In the genomic region with DNA sequence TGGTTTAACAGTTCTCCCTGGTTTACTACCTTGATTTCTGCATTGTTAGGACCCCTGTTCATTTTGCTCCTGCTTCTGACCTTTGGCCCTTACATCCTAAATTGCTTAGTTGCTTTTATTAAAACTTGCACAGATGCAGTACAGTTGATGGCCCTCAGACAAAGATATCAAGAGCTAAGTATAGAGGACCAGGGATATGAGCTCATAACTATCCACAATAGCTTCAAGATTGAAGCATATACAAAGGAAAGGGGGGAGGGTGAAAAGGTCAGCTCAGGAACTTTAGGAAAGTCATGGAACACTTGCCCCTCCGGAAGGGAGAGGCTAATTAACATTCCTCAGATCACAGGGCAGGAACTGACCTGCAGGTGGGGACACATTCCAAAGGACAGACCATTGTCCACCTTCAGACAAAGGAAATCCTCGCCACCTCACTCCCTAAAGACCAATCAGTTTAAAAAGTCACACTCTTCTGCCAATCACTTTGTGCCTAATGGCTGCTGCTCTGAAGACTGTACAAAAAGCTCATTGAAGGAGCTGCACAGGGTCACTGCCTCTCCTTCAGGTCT, we compare ENCODE assay signal across 20 mouse cellular contexts.
DNase-seq lines count a peak whose midpoint lies in the region; ATAC-seq and TF ChIP-seq lines count a peak whose summit lies in the region.
"Had no signal": no experiment of that assay in that cellular context is flagged by ENCODE, and none has a peak within 500 bp of the region (broad histone marks: within the 10 kb centered on the region; RNA-seq: fewer than 3 reads in every experiment).

No protein-coding gene starts in this region.

- no peaks in the 10 kb centered on the region for H3K4me1 ChIP-seq in forebrain, embryonic 11.5 days (replicated peaks; ENCODE audit: control insufficient read depth, insufficient read depth, low read length)
- no peaks in the 10 kb centered on the region for H3K4me1 ChIP-seq in forebrain, embryonic 14.5 days (ENCODE audit: control insufficient read depth, insufficient read depth, low read length)
- H3K4me1 ChIP-seq in lung, embryonic 14.5 days (ENCODE audit: insufficient read depth), result no peaks in the 10 kb centered on the region
- no peaks in the 10 kb centered on the region for H3K4me1 ChIP-seq in lung, embryonic 16.5 days (replicated peaks; ENCODE audit: control insufficient read depth, insufficient read depth, low read length)
- H3K4me1 ChIP-seq: forebrain, embryonic 15.5 days; intestine, embryonic 15.5 days; stomach, embryonic 15.5 days had no signal

- H3K27ac ChIP-seq in forebrain, embryonic 11.5 days (ENCODE audit: low read depth, low read length), result no peak overlapping the region
- no peak overlapping the region for H3K27ac ChIP-seq in forebrain, embryonic 14.5 days (ENCODE audit: low read depth, low read length)
- no peak overlapping the region for H3K27ac ChIP-seq in lung, embryonic 14.5 days (ENCODE audit: low read depth)
- H3K27ac ChIP-seq in lung, embryonic 16.5 days (ENCODE audit: low read length), result no peak overlapping the region
- H3K27ac ChIP-seq: forebrain, embryonic 15.5 days; hindbrain, embryonic 14.5 days; intestine, embryonic 15.5 days; limb, embryonic 10.5 days; stomach, embryonic 15.5 days had no signal

- WGBS in forebrain, embryonic 11.5 days, result 15% methylated on average over 2 of the region's 2 CpGs
- WGBS in forebrain, embryonic 14.5 days, result 19% methylated on average over 2 of the region's 2 CpGs
- WGBS in lung, embryonic 14.5 days, result 18% methylated on average over 2 of the region's 2 CpGs
- WGBS in lung, embryonic 16.5 days, result 16% methylated on average over 2 of the region's 2 CpGs

- no peak overlapping the region for H3K4me2 ChIP-seq in forebrain, embryonic 11.5 days (ENCODE audit: low read depth, low read length, severe bottlenecking)
- no peak overlapping the region for H3K4me2 ChIP-seq in forebrain, embryonic 14.5 days (ENCODE audit: low read length)
- no peak overlapping the region for H3K4me2 ChIP-seq in lung, embryonic 14.5 days
- H3K4me2 ChIP-seq in lung, embryonic 16.5 days (ENCODE audit: low read depth, low read length), result no peak overlapping the region
- H3K4me2 ChIP-seq: forebrain, embryonic 15.5 days; hindbrain, embryonic 14.5 days; intestine, embryonic 15.5 days; liver, embryonic 11.5 days; stomach, embryonic 15.5 days had no signal

- H3K4me3 ChIP-seq in forebrain, embryonic 11.5 days (ENCODE audit: low read depth, low read length), result no peak overlapping the region
- H3K4me3 ChIP-seq in forebrain, embryonic 14.5 days (ENCODE audit: low read depth, low read length), result no peak overlapping the region
- no peak overlapping the region for H3K4me3 ChIP-seq in lung, embryonic 14.5 days (ENCODE audit: low read depth, low read length)
- no peak overlapping the region for H3K4me3 ChIP-seq in lung, embryonic 16.5 days (ENCODE audit: low read length)
- H3K4me3 ChIP-seq: forebrain, embryonic 15.5 days; intestine, embryonic 15.5 days; limb, embryonic 10.5 days; stomach, embryonic 15.5 days had no signal

- no peak overlapping the region for H3K9ac ChIP-seq in forebrain, embryonic 11.5 days (ENCODE audit: low read length)
- H3K9ac ChIP-seq in forebrain, embryonic 14.5 days (ENCODE audit: low read length), result no peak overlapping the region
- no peak overlapping the region for H3K9ac ChIP-seq in lung, embryonic 14.5 days
- H3K9ac ChIP-seq in lung, embryonic 16.5 days (ENCODE audit: low read length), result no peak overlapping the region
- H3K9ac ChIP-seq: forebrain, embryonic 15.5 days; hindbrain, embryonic 14.5 days; intestine, embryonic 15.5 days; stomach, embryonic 15.5 days had no signal

- TF ChIP-seq CTCF in lung, embryonic 14.5 days (IDR thresholded peaks at IDR 0.05; ENCODE audit: low read depth), result no peak

- H3K27me3 ChIP-seq in forebrain, embryonic 11.5 days (ENCODE audit: control insufficient read depth, insufficient read depth, low read length), result no peaks in the 10 kb centered on the region
- no peaks in the 10 kb centered on the region for H3K27me3 ChIP-seq in forebrain, embryonic 14.5 days (replicated peaks; ENCODE audit: control insufficient read depth, insufficient read depth, low read length)
- no peaks in the 10 kb centered on the region for H3K27me3 ChIP-seq in lung, embryonic 14.5 days (ENCODE audit: insufficient read depth, low read length)
- no peaks in the 10 kb centered on the region for H3K27me3 ChIP-seq in lung, embryonic 16.5 days (ENCODE audit: control insufficient read depth, insufficient read depth, low read depth, low read length)
- H3K27me3 ChIP-seq: forebrain, embryonic 15.5 days; intestine, embryonic 15.5 days; stomach, embryonic 15.5 days had no signal

- H3K9me3 ChIP-seq in forebrain, embryonic 11.5 days (ENCODE audit: control insufficient read depth, low read length), result no peaks in the 10 kb centered on the region
- no peaks in the 10 kb centered on the region for H3K9me3 ChIP-seq in forebrain, embryonic 14.5 days (replicated peaks; ENCODE audit: control insufficient read depth, low read length)
- H3K9me3 ChIP-seq in lung, embryonic 14.5 days (ENCODE audit: low read depth, low read length), result no peaks in the 10 kb centered on the region
- no peaks in the 10 kb centered on the region for H3K9me3 ChIP-seq in lung, embryonic 16.5 days (ENCODE audit: control insufficient read depth, low read length)
- H3K9me3 ChIP-seq: forebrain, embryonic 15.5 days; intestine, embryonic 15.5 days; limb, embryonic 10.5 days; stomach, embryonic 15.5 days had no signal

- 0 out of 2 replicates have a peak, but pooled peaks have one; percentile 30 for ATAC-seq in forebrain, embryonic 11.5 days (replicated peaks; ENCODE audit: low FRiP score)
- no peak for ATAC-seq in forebrain, embryonic 14.5 days
- ATAC-seq in lung, embryonic 14.5 days (ENCODE audit: insufficient read depth), result peak; percentile 62; the same call in 1 of the 2 replicates
- ATAC-seq in lung, embryonic 16.5 days (ENCODE audit: low read depth), result peak; percentile 67
- ATAC-seq: CD4-positive, CD25-positive, alpha-beta regulatory T cell, adult 4 months; forebrain, embryonic 15.5 days; intestine, embryonic 15.5 days; midbrain, embryonic 16.5 days had no signal

- no peak for DNase-seq in forebrain, embryonic 11.5 days (ENCODE audit: low spot score)
- no peak for DNase-seq in forebrain, embryonic 14.5 days (ENCODE audit: low spot score)
- DNase-seq in lung, embryonic 14.5 days, result peak; percentile 40
- DNase-seq in lung, adult 18-20 months, result no peak
- DNase-seq in right cerebral cortex, postnatal 36 days (ENCODE audit: low spot score in 2 of 2), result no peak
- DNase-seq in kidney, postnatal 10 days, result no peak
- no peak for DNase-seq in natural killer cell, adult 2 months (ENCODE audit: low spot score in 2 of 2)
- DNase-seq: adrenal gland, postnatal 10 days; cerebellum, adult 11-12 months; kidney, postnatal 14 days; spleen, adult 18-20 months had no signal

- no peaks in the 10 kb centered on the region for H3K36me3 ChIP-seq in forebrain, embryonic 11.5 days (ENCODE audit: control insufficient read depth, insufficient read depth, low read length)
- H3K36me3 ChIP-seq in forebrain, embryonic 14.5 days (ENCODE audit: control insufficient read depth, insufficient read depth, low read length), result no peaks in the 10 kb centered on the region
- H3K36me3 ChIP-seq in lung, embryonic 14.5 days (ENCODE audit: insufficient read depth), result no peaks in the 10 kb centered on the region
- no peaks in the 10 kb centered on the region for H3K36me3 ChIP-seq in lung, embryonic 16.5 days (ENCODE audit: control insufficient read depth, insufficient read depth, low read length)
- H3K36me3 ChIP-seq: forebrain, embryonic 15.5 days; intestine, embryonic 15.5 days; limb, embryonic 10.5 days; stomach, embryonic 15.5 days had no signal
